Comparison of ENCODE assay signal across 6 mouse cellular contexts in genomic region chr2:59564029-59564611, GRCm38 (mm10). TPM values are rescaled to one million over a fixed set of nuclear protein-coding genes. Genes with fewer than 3 reads are reported as not detected.
DNase-seq lines count a peak whose midpoint lies in the region; ATAC-seq lines count a peak whose summit lies in the region.
"Not testable (repeated sequence)": the region's sequence is repeated elsewhere in the genome, so short reads cannot be mapped to it uniquely, and the experiment has no call there.

No protein-coding gene starts in this region.

- H3K4me3 ChIP-seq in forebrain, embryonic 14.5 days (ENCODE audit: low read depth, low read length); hindbrain, embryonic 14.5 days (replicated peaks; ENCODE audit: low read length); intestine, embryonic 14.5 days (ENCODE audit: low read depth, low read length); kidney, embryonic 16.5 days (ENCODE audit: low read length); midbrain, embryonic 13.5 days (replicated peaks): not testable (repeated sequence)

- not testable (repeated sequence) for H3K4me1 ChIP-seq in forebrain, embryonic 14.5 days (ENCODE audit: control insufficient read depth, insufficient read depth, low read length); hindbrain, embryonic 14.5 days (replicated peaks; ENCODE audit: control insufficient read depth, insufficient read depth, low read length); intestine, embryonic 14.5 days (replicated peaks; ENCODE audit: control insufficient read depth, insufficient read depth, low read length); midbrain, embryonic 13.5 days (replicated peaks)
- peaks cover 14% of the 10 kb centered on the region; the same call in 1 of the 2 replicates for H3K4me1 ChIP-seq in kidney, embryonic 16.5 days (ENCODE audit: insufficient read depth, low read length)

- not testable (repeated sequence) for H3K27me3 ChIP-seq in forebrain, embryonic 14.5 days (replicated peaks; ENCODE audit: control insufficient read depth, insufficient read depth, low read length); hindbrain, embryonic 14.5 days (ENCODE audit: control insufficient read depth, insufficient read depth, low read length); intestine, embryonic 14.5 days (replicated peaks; ENCODE audit: control insufficient read depth, insufficient read depth, low read length); kidney, embryonic 16.5 days (ENCODE audit: insufficient read depth, low read length); midbrain, embryonic 13.5 days

- ATAC-seq in forebrain, embryonic 14.5 days: 0 out of 2 replicates have a peak, but pooled peaks have one; percentile 23
- peak; percentile 24; the same call in 1 of the 2 replicates for ATAC-seq in hindbrain, embryonic 14.5 days (ENCODE audit: low FRiP score)
- not testable (repeated sequence) for ATAC-seq in intestine, embryonic 14.5 days (replicated peaks; ENCODE audit: low FRiP score, low TSS enrichment, low read depth)
- ATAC-seq in kidney, embryonic 16.5 days (ENCODE audit: low FRiP score, low TSS enrichment): 0 out of 2 replicates have a peak, but pooled peaks have one; percentile 10
- ATAC-seq in midbrain, embryonic 13.5 days: peak; percentile 63
- ATAC-seq in monocyte, adult 5-6 weeks (replicated peaks; ENCODE audit: insufficient number of reproducible peaks, low FRiP score, low TSS enrichment, poor library complexity, severe bottlenecking): peak; percentile 59

- H3K9ac ChIP-seq in forebrain, embryonic 14.5 days (ENCODE audit: low read length); hindbrain, embryonic 14.5 days; intestine, embryonic 14.5 days (ENCODE audit: low read length); kidney, embryonic 16.5 days (replicated peaks; ENCODE audit: low read length); midbrain, embryonic 13.5 days (replicated peaks): not testable (repeated sequence)

- H3K4me2 ChIP-seq in forebrain, embryonic 14.5 days (ENCODE audit: low read length); hindbrain, embryonic 14.5 days (replicated peaks); intestine, embryonic 14.5 days (ENCODE audit: low read length); kidney, embryonic 16.5 days (replicated peaks; ENCODE audit: low read depth, low read length); midbrain, embryonic 13.5 days (replicated peaks): not testable (repeated sequence)

- not testable (repeated sequence) for DNase-seq in forebrain, embryonic 14.5 days (ENCODE audit: low spot score); hindbrain, embryonic 14.5 days (ENCODE audit: low spot score)
- DNase-seq in intestine, embryonic 14.5 days (ENCODE audit: low spot score): peak; percentile 10

- not testable (repeated sequence) for H3K27ac ChIP-seq in forebrain, embryonic 14.5 days (ENCODE audit: low read depth, low read length); hindbrain, embryonic 14.5 days; intestine, embryonic 14.5 days (ENCODE audit: low read depth); kidney, embryonic 16.5 days (ENCODE audit: low read length); midbrain, embryonic 13.5 days

- H3K36me3 ChIP-seq in forebrain, embryonic 14.5 days (ENCODE audit: control insufficient read depth, insufficient read depth, low read length); hindbrain, embryonic 14.5 days (replicated peaks; ENCODE audit: control insufficient read depth, insufficient read depth); intestine, embryonic 14.5 days (ENCODE audit: control insufficient read depth, insufficient read depth, low read length); kidney, embryonic 16.5 days (ENCODE audit: insufficient read depth, low read length); midbrain, embryonic 13.5 days: not testable (repeated sequence)

- 98% methylated on average over 3 of the region's 10 CpGs for WGBS in forebrain, embryonic 14.5 days
- 98% methylated on average over 3 of the region's 10 CpGs for WGBS in hindbrain, embryonic 14.5 days
- 86% methylated on average over 3 of the region's 10 CpGs for WGBS in intestine, embryonic 14.5 days
- 69% methylated on average over 3 of the region's 10 CpGs for WGBS in kidney, embryonic 16.5 days
- WGBS in midbrain, embryonic 13.5 days: 96% methylated on average over 3 of the region's 10 CpGs

- H3K9me3 ChIP-seq in forebrain, embryonic 14.5 days (replicated peaks; ENCODE audit: control insufficient read depth, low read length); hindbrain, embryonic 14.5 days (ENCODE audit: control insufficient read depth, low read length); midbrain, embryonic 13.5 days: not testable (repeated sequence)
- H3K9me3 ChIP-seq in intestine, embryonic 14.5 days (ENCODE audit: control insufficient read depth, low read length): peaks cover 10% of the 10 kb centered on the region; the same call in 1 of the 2 replicates
- H3K9me3 ChIP-seq in kidney, embryonic 16.5 days (ENCODE audit: low read length): peaks cover 11% of the 10 kb centered on the region

RNA-seq across cellular contexts. Expression of gene Tanc1, which starts 47.7 kb away (rescaled TPM):
- polyA plus RNA-seq in forebrain, embryonic 14.5 days (2014; fragmentation: Nextera tagmentation; extraction: Ambion mirVana): 4.9 and 5.9 TPM in 2 replicates
- polyA plus RNA-seq in hindbrain, embryonic 14.5 days (2014; fragmentation: Nextera tagmentation; extraction: Ambion mirVana): 6.5 and 7.9 TPM in 2 replicates
- 24.8 and 25.0 TPM in 2 replicates for polyA plus RNA-seq in intestine, embryonic 14.5 days (2014; fragmentation: Nextera tagmentation; extraction: Ambion mirVana)
- polyA plus RNA-seq in kidney, embryonic 16.5 days (2015; fragmentation: Nextera tagmentation; extraction: Ambion mirVana): 52.3 and 64.2 TPM in 2 replicates
- 5.1 and 5.5 TPM in 2 replicates for polyA plus RNA-seq in midbrain, embryonic 13.5 days (2015; fragmentation: Nextera tagmentation; extraction: Ambion mirVana)
- total RNA-seq in monocyte, adult 5-6 weeks (2017): 4.3 to 14.2 TPM (median 6.8 TPM) in 3 replicates
